Mouse (Mus musculus) megakaryocyte, embryonic 14.5 days (primary cell): Measurements from ENCODE around the gene Wdr54.

Source experiments
- FLI1 ChIP-seq: IDR thresholded peaks from 2 replicates; pipeline ENCODE4 v1.6.1; 2012; ENCODE audit warnings: low read length, inconsistent platforms, mixed read lengths
- GATA1 ChIP-seq: IDR thresholded peaks from 3 replicates; pipeline ENCODE4 v1.6.1; 2012; ENCODE audit warnings: mixed read lengths, low read length, inconsistent platforms, borderline replicate concordance

DNA sequence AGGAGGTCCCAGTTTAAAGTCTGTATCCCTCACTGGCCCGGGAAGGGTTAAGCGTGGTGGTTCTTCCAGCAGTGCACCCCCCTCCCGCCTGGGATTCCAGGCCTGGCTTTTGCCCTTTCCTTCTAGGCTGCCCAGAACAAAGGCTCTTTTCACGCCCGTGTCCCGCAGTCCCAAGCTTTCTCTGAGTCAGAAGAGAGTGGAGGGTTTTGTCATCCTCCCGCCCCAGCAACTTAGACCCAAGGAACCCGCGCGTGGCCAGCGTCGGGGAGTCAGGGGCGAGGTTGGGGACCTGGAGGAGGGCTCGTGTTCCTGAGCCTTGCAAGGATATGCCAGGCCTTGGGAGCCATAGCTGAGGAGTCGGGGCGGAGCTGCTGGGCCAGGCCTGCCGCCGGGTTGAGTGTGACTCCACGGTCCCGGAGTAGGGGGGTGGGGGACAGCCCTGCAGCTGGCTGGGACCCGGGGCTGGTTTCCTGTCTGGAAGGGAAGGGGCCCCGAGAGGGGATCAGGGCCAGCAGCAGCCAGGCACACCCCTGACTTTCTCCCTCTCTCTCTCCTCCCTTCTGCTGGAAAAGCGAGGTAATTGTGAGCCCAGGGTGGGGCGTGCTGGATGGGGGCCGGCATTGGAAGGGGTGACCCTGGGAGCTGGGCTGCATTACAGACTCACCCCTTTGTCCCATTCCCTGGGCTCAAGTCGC is 19.2 kb downstream of the Wdr54 start:
- TF ChIP-seq GATA1 (no peak), FLI1 (no peak)
